Mouse (Mus musculus) liver, adult (tissue): ENCODE results near the gene Prr29.

Source experiments
- GATA4 ChIP-seq: IDR thresholded peaks from 2 replicates; pipeline ENCODE4 v1.6.1; 2014; ENCODE audit warnings: mild to moderate bottlenecking, low read length; ENCODE audit not compliant: insufficient replicate concordance

Prr29 gene

DNA sequence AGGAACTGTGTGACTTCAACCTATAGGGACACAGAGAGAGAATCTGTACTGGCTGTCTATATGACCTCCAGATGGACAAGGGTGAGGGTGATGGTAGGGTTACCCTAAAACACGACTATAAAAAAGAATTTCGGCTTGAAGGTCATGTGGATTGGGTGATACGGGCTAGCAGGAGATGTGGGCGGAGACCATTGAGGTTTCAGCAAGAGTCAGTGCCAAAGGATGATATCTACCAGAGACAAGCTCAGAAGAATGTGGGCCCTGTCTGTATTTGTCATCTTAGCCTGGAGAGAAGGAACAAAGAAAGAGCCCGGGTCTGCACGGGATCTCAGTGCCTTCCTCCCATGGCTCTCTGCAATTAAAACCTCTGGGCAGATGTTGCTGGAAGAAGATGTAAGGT lies 15.5 kb upstream of the Prr29 start:
- no peak for TF ChIP-seq GATA4

GRCm38 (mm10) chr11:106350853-106351252 lies 14.4 kb upstream of the Prr29 start:
- TF ChIP-seq GATA4 = no peak

- no peak for TF ChIP-seq GATA4
These were observed 14.0 kb upstream of the Prr29 start for GRCm38 (mm10) chr11:106351253-106351652.

GRCm38 (mm10) chr11:106351941-106352340 lies 13.3 kb upstream of the Prr29 start:
- TF ChIP-seq GATA4 = no peak

DNA sequence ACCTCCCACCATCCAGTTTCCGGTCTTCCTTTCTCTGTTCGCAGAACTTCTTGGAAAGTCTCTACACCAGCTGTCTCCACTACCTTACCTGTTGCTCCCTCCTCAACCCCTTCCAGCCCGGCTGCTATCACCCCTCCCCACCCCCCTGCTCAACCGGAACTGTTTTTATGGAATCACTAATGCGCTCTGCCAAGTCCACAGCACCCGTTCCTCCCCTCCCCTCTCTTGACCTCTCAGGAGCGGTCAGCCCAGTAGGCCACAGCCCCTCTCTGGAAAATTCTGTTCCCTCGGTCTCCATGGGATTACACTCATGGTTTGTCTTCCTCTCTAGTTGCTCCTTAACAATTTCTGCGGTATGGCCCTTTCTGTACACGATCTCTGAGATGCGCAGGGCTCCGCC lies 12.1 kb upstream of the Prr29 start, which contains the start of gene Scn4a:
Scn4a (minus strand) TSS at position 101 of the 400 bp plus-strand sequence.
- TF ChIP-seq GATA4 = no peak

GRCm38 (mm10) chr11:106354181-106354580 lies 11.1 kb upstream of the Prr29 start:
- no peak for TF ChIP-seq GATA4

DNA sequence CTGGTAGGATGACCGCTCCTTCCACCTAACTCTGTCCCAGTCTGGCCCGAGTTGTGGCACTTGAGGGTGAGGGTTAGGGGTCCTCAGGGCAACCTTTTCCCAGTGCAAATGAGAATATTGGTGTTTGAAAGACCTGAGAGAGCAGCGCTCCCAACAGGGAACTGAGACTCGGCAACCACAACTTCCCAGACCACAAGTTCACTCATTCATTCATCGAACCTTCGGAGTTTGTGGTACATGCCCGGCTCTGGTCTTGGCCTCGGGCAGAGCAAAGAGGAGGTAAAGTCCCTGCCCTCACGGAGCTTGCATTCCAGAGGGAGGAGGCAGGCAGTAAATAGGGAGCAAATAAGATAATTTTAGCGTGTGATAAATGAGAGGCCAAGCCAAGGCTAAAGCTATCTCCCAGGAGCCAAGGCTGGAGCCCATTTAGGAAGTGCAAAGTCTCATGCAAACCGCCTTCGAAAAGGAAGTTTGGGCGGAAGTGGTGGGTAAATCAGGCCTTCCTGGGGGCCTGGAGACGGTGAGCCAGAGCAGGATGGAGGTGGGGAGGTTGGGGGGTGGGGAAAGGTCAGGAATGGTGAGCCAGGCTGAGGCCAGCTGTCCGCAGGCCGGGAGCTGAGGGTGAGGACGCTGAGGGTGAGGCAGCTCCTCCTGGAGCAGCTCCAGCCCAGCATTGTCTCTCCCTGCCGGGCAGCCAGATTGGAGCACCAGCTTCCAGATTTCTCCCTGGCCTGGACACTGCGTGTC lies 9.7 kb upstream of the Prr29 start:
- peak; percentile 81; the same call in 1 of the 2 replicates for TF ChIP-seq GATA4

DNA sequence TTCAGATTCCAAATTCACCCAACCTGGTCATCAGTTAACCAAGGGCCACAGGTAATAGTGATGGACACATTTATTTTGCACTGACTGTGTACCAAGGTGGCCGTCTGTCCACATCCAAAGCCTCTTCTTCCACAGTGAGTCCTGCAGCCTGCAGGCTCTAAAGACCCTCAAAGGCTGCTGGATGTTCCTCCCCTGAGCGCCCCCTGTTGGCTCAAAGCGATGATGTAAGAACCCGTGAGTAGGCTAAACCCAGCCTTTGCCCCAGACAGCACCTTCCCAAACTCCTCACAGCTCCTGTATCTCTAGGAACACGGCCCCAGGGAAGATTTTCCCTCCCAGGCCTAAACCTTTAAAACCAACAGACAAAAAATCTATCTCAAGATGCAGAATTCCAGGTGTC lies 5.9 kb upstream of the Prr29 start:
- TF ChIP-seq GATA4 = no peak

GRCm38 (mm10) chr11:106364712-106365111 lies 560 bp upstream of the Prr29 start:
- no peak for TF ChIP-seq GATA4

GRCm38 (mm10) chr11:106366316-106366715 lies 1.0 kb downstream of the Prr29 start:
- TF ChIP-seq GATA4 = no peak

GRCm38 (mm10) chr11:106373998-106374397 lies 8.7 kb downstream of the Prr29 start:
- TF ChIP-seq GATA4 = no peak

- no peak for TF ChIP-seq GATA4
These were observed 9.3 kb downstream of the Prr29 start for GRCm38 (mm10) chr11:106374559-106374958.

DNA sequence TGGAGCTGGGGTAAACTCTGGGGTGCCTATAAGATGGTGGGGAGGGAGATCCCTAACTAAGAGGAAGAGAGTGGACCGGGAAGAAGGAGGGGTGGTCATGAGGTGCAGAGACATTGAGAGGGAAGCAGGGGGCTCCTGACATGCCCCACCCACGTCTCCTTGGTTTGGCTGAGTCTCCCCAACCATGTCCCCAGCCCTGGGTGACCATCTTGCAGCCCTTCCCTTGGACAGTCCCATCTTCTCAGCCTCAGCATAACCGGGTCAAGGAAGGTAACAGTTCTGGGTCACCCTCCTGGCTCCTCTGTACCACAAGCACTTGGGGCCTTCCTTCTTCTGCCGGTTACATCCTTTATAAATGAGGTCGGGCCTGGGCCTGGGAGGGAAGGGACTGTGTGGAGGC lies 9.7 kb downstream of the Prr29 start:
- TF ChIP-seq GATA4 = no peak

DNA sequence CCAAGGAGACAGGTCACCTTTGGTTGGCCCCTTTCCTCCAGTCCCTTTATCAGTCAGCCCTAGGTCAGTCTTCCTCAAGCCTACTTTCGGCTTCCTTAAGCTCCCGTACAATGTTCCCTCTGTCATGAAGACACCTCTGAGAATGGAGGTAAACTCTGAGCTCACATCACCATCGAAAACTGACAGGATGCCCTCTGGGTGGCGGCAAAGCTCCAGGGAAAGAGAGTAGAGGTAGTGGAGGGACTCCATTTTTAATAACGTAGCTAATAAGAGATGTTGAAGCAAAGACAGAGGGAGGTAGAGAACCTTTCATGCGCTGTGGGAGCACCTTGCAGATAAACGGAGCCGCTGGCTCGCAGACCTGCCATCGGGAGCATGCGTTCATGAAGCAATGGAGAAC lies 15.7 kb downstream of the Prr29 start:
- no peak for TF ChIP-seq GATA4

- no peak for TF ChIP-seq GATA4
These were observed 16.6 kb downstream of the Prr29 start for GRCm38 (mm10) chr11:106381883-106382282.

- peak; percentile 98; the same call in 1 of the 2 replicates for TF ChIP-seq GATA4
These were observed 17.2 kb downstream of the Prr29 start for GRCm38 (mm10) chr11:106382424-106382823.
